Mouse (Mus musculus) kidney, embryonic 15.5 days (tissue): ENCODE measurements around the gene Slc23a3. TPM values are rescaled to one million over a fixed set of nuclear protein-coding genes. Genes with fewer than 3 reads are reported as not detected.

Experiments
- ATAC-seq: fragments of 200-750 bp; cut with Nextera tagmentation; replicated peaks from 2 replicates; pipeline ENCODE4 v1.8.0; 2017; ENCODE audit warnings: moderate TSS enrichment; ENCODE audit not compliant: low FRiP score
- H3K27ac ChIP-seq: fragments of 300-500 bp; sonication (generic); 2 replicates; pipeline ENCODE4 v1.5.1; 2015; ENCODE audit warnings: mild to moderate bottlenecking, inconsistent platforms
- H3K27me3 ChIP-seq: fragments of 300-500 bp; sonication (generic); 2 replicates; pipeline ENCODE4 v1.6.1; 2015; ENCODE audit warnings: inconsistent platforms
- H3K36me3 ChIP-seq: fragments of 300-500 bp; sonication (generic); 2 replicates; pipeline ENCODE4 v1.6.1; 2015; ENCODE audit warnings: inconsistent platforms
- H3K4me1 ChIP-seq: fragments of 300-500 bp; sonication (generic); 2 replicates; pipeline ENCODE4 v1.6.1; 2015; ENCODE audit warnings: inconsistent platforms
- H3K4me2 ChIP-seq: fragments of 300-500 bp; sonication (generic); 2 replicates; pipeline ENCODE4 v1.6.1; 2015; ENCODE audit warnings: moderate library complexity, mild to moderate bottlenecking, inconsistent platforms
- H3K4me3 ChIP-seq: fragments of 300-500 bp; sonication (generic); replicated peaks from 2 replicates; pipeline ENCODE4 v1.5.1; 2015; ENCODE audit warnings: mild to moderate bottlenecking, inconsistent platforms
- H3K9ac ChIP-seq: fragments of 300-500 bp; sonication (generic); 2 replicates; pipeline ENCODE4 v1.6.1; 2015; ENCODE audit warnings: mild to moderate bottlenecking, inconsistent platforms
- H3K9me3 ChIP-seq: fragments of 300-500 bp; sonication (generic); replicated peaks from 2 replicates; pipeline ENCODE4 v1.6.1; 2016; ENCODE audit warnings: inconsistent platforms
- WGBS: fragments of 180-500 bp; shearing (Covaris S2); methylation state at CpG from one replicate; pipeline ENCODE4 v1.1.7; 2015; ENCODE audit warnings: mixed read lengths; 5-methylcytosine and 5-hydroxymethylcytosine counted together
- polyA plus RNA-seq: library from polyadenylated mRNA; unstranded; fragments of >200 nt; fragmentation: Nextera tagmentation; extraction: Ambion mirVana; gene quantifications from 2 replicates; pipeline ENCODE4 v1.2.1, GENCODE M21; 2015

The Slc23a3 gene
- polyA plus RNA-seq, 1 experiment from 2014 or later: 2.5 TPM

- ATAC-seq: no peak
- 67% methylated on average over 3 of the region's 3 CpGs for WGBS
Measured at GRCm38 (mm10) chr1:75128641-75129040, 5.0 kb downstream of the Slc23a3 start.

GRCm38 (mm10) chr1:75125418-75125817 is 8.3 kb downstream of the Slc23a3 start:
- peak; percentile 13; the same call in 1 of the 2 replicates for ATAC-seq
- Histone ChIP-seq H3K36me3 (no peaks in the 10 kb centered on the region), H3K27ac (peak overlapping the region; percentile 99), H3K4me1 (peaks cover 13% of the 10 kb centered on the region), H3K4me2 (peak overlapping the region; percentile 65), H3K9me3 (no peaks in the 10 kb centered on the region), H3K9ac (peak overlapping the region; percentile 53), H3K27me3 (no peaks in the 10 kb centered on the region), H3K4me3 (peak overlapping the region; percentile 58)
- WGBS: 30% methylated on average over 5 of the region's 5 CpGs

More at GRCm38 (mm10) chr1:75128641-75129040, 5.0 kb downstream of the Slc23a3 start:
- Histone ChIP-seq H3K4me1 (peaks cover 13% of the 10 kb centered on the region), H3K4me2 (no peak overlapping the region), H3K9ac (no peak overlapping the region), H3K27me3 (no peaks in the 10 kb centered on the region; the same call in 1 of the 2 replicates), H3K4me3 (no peak overlapping the region), H3K27ac (no peak overlapping the region), H3K9me3 (no peaks in the 10 kb centered on the region), H3K36me3 (no peaks in the 10 kb centered on the region)

GRCm38 (mm10) chr1:75124346-75125321 is 9.1 kb downstream of the Slc23a3 start, which contains the start of gene Nhej1:
Gene Nhej1, minus strand, starts transcription at chr1:75125200.
- peak within 1 kb of the TSS; percentile 53 for H3K9ac ChIP-seq
- H3K4me1 ChIP-seq: peaks cover 13% of the 10 kb centered on the region
- peak within 1 kb of the TSS; percentile 99 for H3K27ac ChIP-seq
- WGBS: 1% methylated on average over 56 of the region's 56 CpGs
- peak within 1 kb of the TSS; percentile 65 for H3K4me2 ChIP-seq
- H3K9me3 ChIP-seq: no peaks in the 10 kb centered on the region
- peak within 1 kb of the TSS; percentile 58 for H3K4me3 ChIP-seq
- no peaks in the 10 kb centered on the region for H3K27me3 ChIP-seq
- ATAC-seq: peak; percentile 98
- no peaks in the 10 kb centered on the region for H3K36me3 ChIP-seq

GRCm38 (mm10) chr1:75122211-75122610 is 11.5 kb downstream of the Slc23a3 start:
- Histone ChIP-seq H3K27ac (no peak overlapping the region), H3K27me3 (no peaks in the 10 kb centered on the region), H3K9ac (no peak overlapping the region), H3K4me1 (peaks cover 13% of the 10 kb centered on the region), H3K36me3 (no peaks in the 10 kb centered on the region), H3K4me2 (no peak overlapping the region), H3K4me3 (no peak overlapping the region), H3K9me3 (no peaks in the 10 kb centered on the region)
- 80% methylated on average over 3 of the region's 3 CpGs for WGBS
- no peak for ATAC-seq

Other genes with a start within 250 kb of the Slc23a3 start
- gene Fev, start 248.5 kb downstream of the Slc23a3 start, polyA plus RNA-seq: 0.53 and 0.67 TPM in 2 replicates
- not detected in 2 replicates for gene Cryba2, start 240.7 kb downstream of the Slc23a3 start, polyA plus RNA-seq
- gene Cfap65, start 198.3 kb downstream of the Slc23a3 start, polyA plus RNA-seq: 0.03 TPM in 1 of 2 replicates, not detected in the other
- 2.2 and 2.9 TPM in 2 replicates for gene Ihh, start 182.2 kb downstream of the Slc23a3 start, polyA plus RNA-seq
- gene Nhej1, start 8.7 kb downstream of the Slc23a3 start, polyA plus RNA-seq: 10.3 and 10.6 TPM in 2 replicates
- 41.0 and 50.9 TPM in 2 replicates for gene Cnppd1, start 8.8 kb upstream of the Slc23a3 start, polyA plus RNA-seq
- 53.5 and 53.8 TPM in 2 replicates for gene Retreg2, start 8.9 kb upstream of the Slc23a3 start, polyA plus RNA-seq
- gene Zfand2b, start 34.8 kb upstream of the Slc23a3 start, polyA plus RNA-seq: 41.3 and 42.4 TPM in 2 replicates
- 30.8 and 36.5 TPM in 2 replicates for gene Abcb6, start 46.5 kb upstream of the Slc23a3 start, polyA plus RNA-seq
- 24.9 and 26.8 TPM in 2 replicates for gene Ankzf1, start 58.3 kb upstream of the Slc23a3 start, polyA plus RNA-seq
- gene Atg9a, start 58.3 kb upstream of the Slc23a3 start, polyA plus RNA-seq: 29.3 and 33.3 TPM in 2 replicates
- 44.9 and 45.8 TPM in 2 replicates for gene Glb1l, start 76.9 kb upstream of the Slc23a3 start, polyA plus RNA-seq
- gene Stk16, start 76.9 kb upstream of the Slc23a3 start, polyA plus RNA-seq: 142 and 148 TPM in 2 replicates
- 63.8 and 64.3 TPM in 2 replicates for gene Tuba4a, start 86.0 kb upstream of the Slc23a3 start, polyA plus RNA-seq
- gene A630095N17Rik, start 98.2 kb upstream of the Slc23a3 start, polyA plus RNA-seq: not detected in 2 replicates
- 33.8 and 38.6 TPM in 2 replicates for gene Dnajb2, start 102.5 kb upstream of the Slc23a3 start, polyA plus RNA-seq
- gene Ptprn, start 130.6 kb upstream of the Slc23a3 start, polyA plus RNA-seq: 0.48 and 2.3 TPM in 2 replicates
- gene Resp18, start 144.5 kb upstream of the Slc23a3 start, polyA plus RNA-seq: 1.5 and 10.1 TPM in 2 replicates
- gene Dnpep, start 184.1 kb upstream of the Slc23a3 start, polyA plus RNA-seq: 136 and 153 TPM in 2 replicates
- 53.5 and 53.9 TPM in 2 replicates for gene Des, start 226.4 kb upstream of the Slc23a3 start, polyA plus RNA-seq
- gene Speg, start 241.4 kb upstream of the Slc23a3 start, polyA plus RNA-seq: 45.1 and 53.9 TPM in 2 replicates